In the genomic region with DNA sequence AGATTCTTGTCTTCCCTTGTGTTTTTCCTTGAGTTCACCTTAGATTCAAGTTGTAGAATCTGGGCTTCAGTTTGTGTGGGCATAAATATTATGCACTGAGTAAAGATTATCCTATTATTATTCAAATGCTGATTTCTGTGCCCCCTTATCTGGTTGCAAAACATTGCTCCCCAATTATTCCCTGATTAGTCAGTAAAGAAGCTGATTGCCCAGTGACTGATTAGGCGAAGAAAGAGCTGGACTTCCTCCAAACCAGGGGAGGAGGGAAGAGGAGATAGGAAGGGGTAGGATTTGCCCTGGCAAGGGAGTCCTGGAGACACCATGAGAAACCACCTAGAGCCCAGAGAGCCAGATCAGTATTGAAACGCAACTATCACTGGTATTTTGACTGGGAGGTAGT, we compare ENCODE assay signal across 20 mouse cellular contexts. TPM values are rescaled to one million over a fixed set of nuclear protein-coding genes. Genes with fewer than 3 reads are reported as not detected.
DNase-seq lines count a peak whose midpoint lies in the region; TF ChIP-seq lines count a peak whose summit lies in the region.
"Had no signal": no experiment of that assay in that cellular context is flagged by ENCODE, and none has a peak within 500 bp of the region (broad histone marks: within the 10 kb centered on the region; RNA-seq: fewer than 3 reads in every experiment).

No protein-coding gene starts in this region.

- H3K79me2 ChIP-seq in MEL (ENCODE audit: control insufficient read depth, insufficient read depth, low read length, poor library complexity) = no peaks in the 10 kb centered on the region

- no peak overlapping the region for H3K9ac ChIP-seq in MEL (ENCODE audit: control insufficient read depth, low read depth, low read length, poor library complexity, severe bottlenecking)

- H3K27me3 ChIP-seq in MEL (ENCODE audit: control insufficient read depth in 1 of 2, insufficient read depth in 2 of 2, low read length in 2 of 2) = no peaks in the 10 kb centered on the region
- H3K27me3 ChIP-seq: CH12.LX, Patski had no signal

- peaks cover 4 to 14% of the 10 kb centered on the region in 2 experiments; a peak in 2 of 4 replicates for H3K4me1 ChIP-seq in MEL (ENCODE audit: control insufficient read depth in 1 of 2, insufficient read depth in 2 of 2, low read length in 2 of 2)
- H3K4me1 ChIP-seq in embryonic fibroblast, embryonic 13.5 days (ENCODE audit: control insufficient read depth, insufficient read depth, low read length) = peaks cover 28% of the 10 kb centered on the region

- H3K9me3 ChIP-seq in MEL (replicated peaks; ENCODE audit: insufficient read depth, low read length) = no peaks in the 10 kb centered on the region
- H3K9me3 ChIP-seq: G1E had no signal

- TF ChIP-seq POLR2A in MEL (IDR thresholded peaks at IDR 0.05; ENCODE audit: control insufficient read depth in 1 of 2, insufficient read depth in 1 of 2, low read depth in 1 of 2, low read length in 2 of 2, poor library complexity in 1 of 2) = no peak
- TF ChIP-seq POLR2A in embryonic fibroblast, embryonic 13.5 days (IDR thresholded peaks at IDR 0.05; ENCODE audit: low read depth, low read length) = no peak

- H3K4me3 ChIP-seq in MEL (ENCODE audit: control insufficient read depth in 1 of 2, insufficient read depth in 1 of 2, low read depth in 2 of 2, low read length in 2 of 2) = no peak overlapping the region
- H3K4me3 ChIP-seq in embryonic fibroblast, embryonic 13.5 days (ENCODE audit: insufficient read depth, low read length) = no peak overlapping the region

- no peak for TF ChIP-seq CTCF in MEL (IDR thresholded peaks at IDR 0.05 in 2 of 3, conservative IDR thresholded peaks at IDR 0.05 in 1 of 3; ENCODE audit: control insufficient read depth in 1 of 3, insufficient read depth in 1 of 3, low read depth in 2 of 3, low read length in 3 of 3, poor library complexity in 1 of 3, severe bottlenecking in 1 of 3)
- TF ChIP-seq CTCF in embryonic fibroblast, embryonic 13.5 days (IDR thresholded peaks at IDR 0.05; ENCODE audit: borderline replicate concordance, insufficient read depth, low read length) = no peak

- H3K27ac ChIP-seq in MEL (ENCODE audit: control insufficient read depth, low read depth, low read length) = no peak overlapping the region
- peak overlapping the region; percentile 74; the same call in 1 of the 2 replicates for H3K27ac ChIP-seq in embryonic fibroblast, embryonic 13.5 days (ENCODE audit: insufficient read depth, low read length)

- no peak for TF ChIP-seq RAD21 in MEL (IDR thresholded peaks at IDR 0.05; ENCODE audit: low read depth, low read length)

- H3K36me3 ChIP-seq in MEL (ENCODE audit: control insufficient read depth in 1 of 2, insufficient read depth in 2 of 2, low read length in 2 of 2) = peaks cover 0 to 12% of the 10 kb centered on the region in 2 experiments; a peak in 2 of 4 replicates

- peak; percentile 26 to 37 for DNase-seq in cerebellum, postnatal 10 days
- no peak for DNase-seq in cerebellum, adult 11-12 months
- DNase-seq in MEL (ENCODE audit: low read depth, low spot score) = peak; percentile 21
- no peak for DNase-seq in ovary, postnatal 14 days (ENCODE audit: low spot score)
- no peak for DNase-seq in spleen, postnatal 4 days (ENCODE audit: low spot score in 2 of 2)
- DNase-seq: adrenal gland, adult 2 months; adrenal gland, adult 8-10 months; adrenal gland, postnatal 10 days; adrenal gland, postnatal 14 days; adrenal gland, postnatal 25 days; adrenal gland, postnatal 36 days; B cell, adult 2 months; cerebellum, adult 11 months; cerebellum, adult 18-20 months; cerebellum, adult 2 months; cerebellum, adult 8-10 months had no signal

- TF ChIP-seq EP300 in MEL (IDR thresholded peaks at IDR 0.05; ENCODE audit: low read depth in 1 of 2, low read length in 2 of 2) = peak in 1 of 2 experiments; percentile 58; a peak in 2 of 4 replicates

TF ChIP-seq in MEL, 35 proteins besides CTCF, POLR2A, EP300 and RAD21:
- TF ChIP-seq TCF12 (IDR thresholded peaks at IDR 0.05; ENCODE audit: low read depth, low read length) (peak; percentile 44; the same call in 1 of the 2 replicates), GATA1 (IDR thresholded peaks at IDR 0.05; ENCODE audit: low read depth, low read length) (peak; percentile 46; the same call in 1 of the 2 replicates), TAL1 (IDR thresholded peaks at IDR 0.05; ENCODE audit: low read length) (peak; percentile 28), RCOR1 (IDR thresholded peaks at IDR 0.05; ENCODE audit: low read depth, low read length) (peak; percentile 53; the same call in 1 of the 2 replicates), MAX (IDR thresholded peaks at IDR 0.05; ENCODE audit: low read length) (no peak), TBP (IDR thresholded peaks at IDR 0.05; ENCODE audit: low read depth, low read length) (no peak), POLR2AphosphoS2 (IDR thresholded peaks at IDR 0.05; ENCODE audit: low read length) (0 out of 2 replicates have a peak, but pooled peaks have one; percentile 24), NRF1 (IDR thresholded peaks at IDR 0.05; ENCODE audit: insufficient read depth, low read depth, low read length, poor library complexity, severe bottlenecking) (no peak), SIN3A (IDR thresholded peaks at IDR 0.05; ENCODE audit: low read length) (no peak), ZNF384 (IDR thresholded peaks at IDR 0.05; ENCODE audit: low read depth, low read length) (no peak), JUND (IDR thresholded peaks at IDR 0.05; ENCODE audit: low read depth, low read length) (no peak), ETS1 (IDR thresholded peaks at IDR 0.05; ENCODE audit: low read depth, low read length) (no peak; the same call in 1 of the 2 replicates), GABPA (IDR thresholded peaks at IDR 0.05; ENCODE audit: low read depth, low read length) (no peak)
TF ChIP-seq in MEL: peak in this region for 5.

RNA-seq across cellular contexts. Expression of a gene that starts 4.9 kb away (rescaled TPM):
- 85.7 and 111 TPM in 2 replicates for total RNA-seq in MEL (2012; rRNA removed)
- polyA plus RNA-seq in MEL (2012; ENCODE audit: insufficient read depth in 1 of 2, insufficient read length in 2 of 2, low read depth in 1 of 2, low replicate concordance in 2 of 2, missing spikeins in 1 of 2) = 100 to 1,000 TPM in 1 of 2 experiments, not detected in 1; 123 TPM
- 86.6 and 98.7 TPM in 2 replicates for polyA plus RNA-seq in embryonic fibroblast, embryonic 13.5 days (2011; ENCODE audit: insufficient read length, low read depth, missing spikeins)

RNA-seq across cellular contexts. Expression of a gene that starts 38.5 kb away (rescaled TPM):
- 29.6 and 34.4 TPM in 2 replicates for total RNA-seq in MEL (2012; rRNA removed)
- 10 to 100 TPM; 33.5 to 69.3 TPM for polyA plus RNA-seq in MEL (2012; ENCODE audit: insufficient read depth in 1 of 2, insufficient read length in 2 of 2, low read depth in 1 of 2, low replicate concordance in 2 of 2, missing spikeins in 1 of 2)
- polyA plus RNA-seq in embryonic fibroblast, embryonic 13.5 days (2011; ENCODE audit: insufficient read length, low read depth, missing spikeins) = 78.5 and 86.5 TPM in 2 replicates

Comparison
In these comparisons a context has a peak if more than half of its experiments do, and no peak if none do; other contexts are left out.
1. DNase-seq: peak in cerebellum, postnatal 10 days (2 of 2) and MEL (single experiment); none in cerebellum, adult 11-12 months (single experiment), ovary, postnatal 14 days (single experiment) and spleen, postnatal 4 days (0 of 2).